Mouse (Mus musculus) MEL (cell line): ENCODE measurements around the gene Prr12. TPM values are rescaled to one million over a fixed set of nuclear protein-coding genes. Genes with fewer than 3 reads are reported as not detected.

Experiments
- DNase-seq: peaks from one replicate; pipeline ENCODE4 v3.0.0; 2011; ENCODE audit warnings: low read depth, low spot score
- H3K27ac ChIP-seq: 2 replicates; pipeline ENCODE4 v1.5.1; 2012; ENCODE audit warnings: low read depth, mild to moderate bottlenecking, control low read depth, low read length, moderate library complexity; ENCODE audit not compliant: control insufficient read depth
- H3K27me3 ChIP-seq, 2 experiments: fragments of 150-350 bp in 1 of 2; sonication (generic) in 1 of 2; 2 replicates each; pipeline ENCODE4 v1.6.1; 2012; ENCODE audit warnings: low read length in 2 of 2, mild to moderate bottlenecking in 2 of 2, improper control_type of control experiment in 1 of 2, moderate library complexity in 1 of 2; ENCODE audit not compliant: insufficient read depth in 2 of 2, control insufficient read depth in 1 of 2
- H3K36me3 ChIP-seq, 2 experiments: 2 replicates each; pipeline ENCODE4 v1.6.1; 2012 to 2014; ENCODE audit warnings: low read length in 2 of 2, improper control_type of control experiment in 1 of 2, inconsistent platforms in 1 of 2, mild to moderate bottlenecking in 1 of 2; ENCODE audit not compliant: insufficient read depth in 2 of 2, control insufficient read depth in 1 of 2
- H3K4me1 ChIP-seq, 2 experiments: fragments of 150-350 bp in 1 of 2; sonication (generic) in 1 of 2; 2 replicates each; pipeline ENCODE4 v1.6.1; 2012; ENCODE audit warnings: low read length in 2 of 2, improper control_type of control experiment in 1 of 2, mild to moderate bottlenecking in 1 of 2; ENCODE audit not compliant: insufficient read depth in 2 of 2, control insufficient read depth in 1 of 2
- H3K4me3 ChIP-seq, 2 experiments: fragments of 150-350 bp in 1 of 2; sonication (generic) in 1 of 2; 2 replicates each; pipeline ENCODE4 v1.5.1; 2012; ENCODE audit warnings: low read depth in 2 of 2, low read length in 2 of 2, mild to moderate bottlenecking in 2 of 2, moderate library complexity in 2 of 2, control low read depth in 1 of 2, improper control_type of control experiment in 1 of 2; ENCODE audit not compliant: control insufficient read depth in 1 of 2, insufficient read depth in 1 of 2
- H3K79me2 ChIP-seq: 2 replicates; pipeline ENCODE4 v1.6.1; 2012; ENCODE audit warnings: mild to moderate bottlenecking, low read length, moderate library complexity; ENCODE audit not compliant: control insufficient read depth, poor library complexity, insufficient read depth
- H3K9ac ChIP-seq: 2 replicates; pipeline ENCODE4 v1.6.1; 2012; ENCODE audit warnings: low read depth, mild to moderate bottlenecking, control low read depth, low read length, moderate library complexity; ENCODE audit not compliant: control insufficient read depth, poor library complexity, severe bottlenecking
- H3K9me3 ChIP-seq: fragments of 150-350 bp; sonication (generic); replicated peaks from 2 replicates; pipeline ENCODE4 v1.6.1; 2012; ENCODE audit warnings: mild to moderate bottlenecking, low read length, improper control_type of control experiment, moderate library complexity; ENCODE audit not compliant: insufficient read depth
- CHD2 ChIP-seq: IDR thresholded peaks from 2 replicates; pipeline ENCODE4 v1.6.1; 2011; ENCODE audit warnings: low read length, improper control_type of control experiment
- E2F4 ChIP-seq: IDR thresholded peaks from 2 replicates; pipeline ENCODE4 v1.6.1; 2011; ENCODE audit warnings: low read depth, low read length, improper control_type of control experiment, borderline replicate concordance
- ELF1 ChIP-seq: IDR thresholded peaks from 2 replicates; pipeline ENCODE4 v1.6.1; 2014; ENCODE audit warnings: low read depth, mild to moderate bottlenecking, inconsistent platforms, low read length, improper control_type of control experiment, moderate library complexity
- EP300 ChIP-seq, 2 experiments: IDR thresholded peaks; 2 replicates each; pipeline ENCODE4 v1.6.1; 2011; ENCODE audit warnings: improper control_type of control experiment in 2 of 2, low read length in 2 of 2, low read depth in 1 of 2, mild to moderate bottlenecking in 1 of 2
- ETS1 ChIP-seq: IDR thresholded peaks from 2 replicates; pipeline ENCODE4 v1.6.1; 2012; ENCODE audit warnings: low read depth, mild to moderate bottlenecking, inconsistent platforms, low read length, improper control_type of control experiment, moderate library complexity
- GABPA ChIP-seq: IDR thresholded peaks from 2 replicates; pipeline ENCODE4 v1.6.1; 2012; ENCODE audit warnings: low read depth, mild to moderate bottlenecking, inconsistent platforms, low read length, improper control_type of control experiment, moderate library complexity
- GATA1 ChIP-seq: IDR thresholded peaks from 2 replicates; pipeline ENCODE4 v1.6.1; 2011; ENCODE audit warnings: low read depth, low read length, improper control_type of control experiment
- JUND ChIP-seq: IDR thresholded peaks from 2 replicates; pipeline ENCODE4 v1.6.1; 2011; ENCODE audit warnings: low read depth, mild to moderate bottlenecking, improper control_type of control experiment, low read length
- MAFK ChIP-seq: IDR thresholded peaks from 2 replicates; pipeline ENCODE4 v1.6.1; 2011; ENCODE audit warnings: low read depth, mild to moderate bottlenecking, low read length, improper control_type of control experiment, borderline replicate concordance
- MAZ ChIP-seq: IDR thresholded peaks from 2 replicates; pipeline ENCODE4 v1.6.1; 2012; ENCODE audit warnings: low read depth, mild to moderate bottlenecking, inconsistent platforms, low read length, improper control_type of control experiment
- MXI1 ChIP-seq: IDR thresholded peaks from 2 replicates; pipeline ENCODE4 v1.6.1; 2011; ENCODE audit warnings: mild to moderate bottlenecking, low read depth, low read length, improper control_type of control experiment
- MYC ChIP-seq: IDR thresholded peaks from 2 replicates; pipeline ENCODE4 v1.6.1; 2011; ENCODE audit warnings: low read depth, mild to moderate bottlenecking, low read length, improper control_type of control experiment, moderate library complexity
- NELFE ChIP-seq: IDR thresholded peaks from 2 replicates; pipeline ENCODE4 v1.6.1; 2011; ENCODE audit warnings: low read depth, low read length, improper control_type of control experiment
- NRF1 ChIP-seq: IDR thresholded peaks from 2 replicates; pipeline ENCODE4 v1.6.1; 2014; ENCODE audit warnings: low read depth, mild to moderate bottlenecking, inconsistent platforms, low read length, improper control_type of control experiment, moderate library complexity; ENCODE audit not compliant: poor library complexity, insufficient read depth, severe bottlenecking
- POLR2A ChIP-seq, 2 experiments: IDR thresholded peaks; 2 replicates each; pipeline ENCODE4 v1.6.1; 2011 to 2012; ENCODE audit warnings: low read length in 2 of 2, mild to moderate bottlenecking in 2 of 2, control low read depth in 1 of 2, improper control_type of control experiment in 1 of 2, low read depth in 1 of 2, moderate library complexity in 1 of 2; ENCODE audit not compliant: control insufficient read depth in 1 of 2, insufficient read depth in 1 of 2, poor library complexity in 1 of 2
- POLR2AphosphoS5 ChIP-seq: IDR thresholded peaks from 2 replicates; pipeline ENCODE4 v1.6.1; 2012; ENCODE audit warnings: low read depth, borderline replicate concordance, mild to moderate bottlenecking, inconsistent platforms, low read length, moderate library complexity, mixed read lengths
- RCOR1 ChIP-seq: IDR thresholded peaks from 2 replicates; pipeline ENCODE4 v1.6.1; 2012; ENCODE audit warnings: low read depth, mild to moderate bottlenecking, inconsistent platforms, low read length, improper control_type of control experiment
- SIN3A ChIP-seq: IDR thresholded peaks from 2 replicates; pipeline ENCODE4 v1.6.1; 2012; ENCODE audit warnings: low read length, improper control_type of control experiment, inconsistent platforms
- SMC3 ChIP-seq: IDR thresholded peaks from 2 replicates; pipeline ENCODE4 v1.6.1; 2011; ENCODE audit warnings: low read depth, low read length, improper control_type of control experiment
- TBP ChIP-seq: IDR thresholded peaks from 2 replicates; pipeline ENCODE4 v1.8.0; 2011; ENCODE audit warnings: low read depth, low read length, improper control_type of control experiment
- TCF12 ChIP-seq: IDR thresholded peaks from 2 replicates; pipeline ENCODE4 v1.6.1; 2014; ENCODE audit warnings: low read depth, mild to moderate bottlenecking, inconsistent platforms, low read length, improper control_type of control experiment, moderate library complexity
- ZC3H11A ChIP-seq: IDR thresholded peaks from 2 replicates; pipeline ENCODE4 v1.6.1; 2012; ENCODE audit warnings: low read depth, mild to moderate bottlenecking, inconsistent platforms, low read length, improper control_type of control experiment
- ZKSCAN1 ChIP-seq: IDR thresholded peaks from 2 replicates; pipeline ENCODE4 v1.6.1; 2012; ENCODE audit warnings: low read depth, mild to moderate bottlenecking, inconsistent platforms, low read length, improper control_type of control experiment, moderate library complexity
- polyA plus RNA-seq, 2 experiments: library from polyadenylated mRNA; stranded (reverse) in 1 of 2; unstranded in 1 of 2; fragments of >175 nt in 1 of 2; fragments of >200 nt in 1 of 2; gene quantifications; 2 replicates each; pipeline versions ENCODE4 v1.2.1 to v1.2.4; 2012; ENCODE audit warnings: low replicate concordance in 2 of 2, low read depth in 1 of 2; ENCODE audit not compliant: insufficient read length in 2 of 2, insufficient read depth in 1 of 2, missing spikeins in 1 of 2
- total RNA-seq: library from RNA; depleted of rRNA; stranded (reverse); fragments of 300-350 nt; gene quantifications from 2 replicates; pipeline ENCODE4 v1.2.3, GENCODE M21; 2012

Gene Prr12
- total and polyA plus RNA-seq, 3 experiments: 3.5 to 32.1 TPM; not detected in 1

DNA sequence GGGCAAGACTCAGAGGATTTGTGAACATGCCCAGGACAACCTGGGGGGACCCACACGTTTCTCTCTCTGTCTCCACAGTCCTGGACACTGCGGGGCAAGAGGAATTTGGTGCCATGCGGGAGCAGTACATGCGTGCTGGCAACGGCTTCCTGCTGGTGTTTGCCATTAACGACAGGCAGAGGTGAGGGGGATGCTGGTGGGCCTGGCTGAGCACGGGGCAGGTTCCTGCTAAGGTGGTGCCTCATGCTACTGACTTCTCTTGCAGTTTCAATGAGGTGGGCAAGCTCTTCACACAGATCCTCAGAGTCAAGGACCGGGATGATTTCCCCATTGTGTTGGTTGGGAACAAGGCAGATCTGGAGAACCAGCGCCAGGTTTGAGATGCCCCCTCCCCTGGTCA lies 32.5 kb downstream of the Prr12 start:
- H3K4me3 ChIP-seq: no peak overlapping the region
- H3K27ac ChIP-seq: no peak overlapping the region
- H3K9ac ChIP-seq: no peak overlapping the region
- no peak for TF ChIP-seq GABPA
- TF ChIP-seq GATA1: no peak
- TF ChIP-seq NELFE: no peak
- no peak for TF ChIP-seq CHD2
- no peak for TF ChIP-seq ELF1
- peaks cover 0 to 9% of the 10 kb centered on the region in 2 experiments; a peak in 2 of 4 replicates for H3K36me3 ChIP-seq
- H3K79me2 ChIP-seq: peaks cover 5% of the 10 kb centered on the region; the same call in 1 of the 2 replicates
- no peaks in the 10 kb centered on the region for H3K9me3 ChIP-seq
- peaks cover 0 to 11% of the 10 kb centered on the region in 2 experiments; a peak in 3 of 4 replicates for H3K4me1 ChIP-seq
- DNase-seq: no peak
- H3K27me3 ChIP-seq: no peaks in the 10 kb centered on the region

DNA sequence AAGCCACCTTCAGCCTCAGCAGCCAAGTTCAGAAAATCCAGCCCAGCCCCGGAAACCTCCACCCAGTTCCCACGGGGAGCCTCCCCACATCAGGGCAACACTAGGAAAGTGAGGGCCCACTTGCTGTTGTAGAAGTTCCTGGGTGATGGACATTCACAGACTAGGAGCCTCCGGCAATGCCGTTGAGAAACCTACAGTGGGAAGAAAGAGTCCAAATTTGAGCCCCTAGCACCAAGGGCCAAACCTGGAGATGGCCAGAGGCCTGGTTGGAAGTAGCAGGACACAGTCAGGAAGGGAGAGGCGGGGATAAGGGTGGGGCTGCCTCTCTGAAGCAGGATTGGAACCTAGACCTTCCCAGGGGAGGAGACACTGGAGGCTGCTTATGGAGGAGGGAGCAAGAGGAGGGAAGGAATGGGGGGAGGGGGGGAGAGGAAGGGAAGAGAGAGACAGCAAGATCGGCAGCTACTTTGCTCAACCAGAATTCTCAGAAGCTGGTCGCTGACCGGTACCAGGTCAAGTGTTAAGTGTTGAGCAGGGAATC lies 33.6 kb downstream of the Prr12 start:
- H3K9ac ChIP-seq: peak overlapping the region; percentile 31; the same call in 1 of the 2 replicates

GRCm38 (mm10) chr7:45017242-45018061 lies 35.2 kb downstream of the Prr12 start, which contains the start of gene Rras:
Gene Rras, plus strand, starts transcription at chr7:45017961.
- peaks cover 1 to 17% of the 10 kb centered on the region in 2 experiments; a peak in 2 of 4 replicates for H3K36me3 ChIP-seq
- H3K4me3 ChIP-seq: peak within 1 kb of the TSS; percentile 83 to 85
- peaks cover 16% of the 10 kb centered on the region for H3K79me2 ChIP-seq
- DNase-seq: peak; percentile 100
- peak within 1 kb of the TSS; percentile 93 for H3K27ac ChIP-seq
- H3K4me1 ChIP-seq: peaks cover 4 to 25% of the 10 kb centered on the region in 2 experiments
- no peaks in the 10 kb centered on the region for H3K9me3 ChIP-seq
- peak within 1 kb of the TSS; percentile 70 for H3K9ac ChIP-seq
- H3K27me3 ChIP-seq: no peaks in the 10 kb centered on the region
- TF ChIP-seq SIN3A (peak; percentile 81), POLR2A (IDR thresholded peaks at IDR 0.05; ENCODE audit: control insufficient read depth in 1 of 2, insufficient read depth in 1 of 2, low read depth in 1 of 2, low read length in 2 of 2, poor library complexity in 1 of 2) (peak; percentile 57 to 74; a peak in 3 of 4 replicates), MAFK (no peak), NRF1 (0 out of 2 replicates have a peak, but pooled peaks have one; percentile 2), TCF12 (no peak; the same call in 1 of the 2 replicates), POLR2AphosphoS5 (no peak), MAZ (0 out of 2 replicates have a peak, but pooled peaks have one; percentile 75), JUND (no peak), MXI1 (no peak; the same call in 1 of the 2 replicates), TBP (peak; percentile 83), ZC3H11A (no peak; the same call in 1 of the 2 replicates), ETS1 (no peak; the same call in 1 of the 2 replicates), NELFE (peak; percentile 62), E2F4 (no peak), ZKSCAN1 (no peak), RCOR1 (peak; percentile 18; the same call in 1 of the 2 replicates), GATA1 (peak; percentile 53), SMC3 (no peak)

More for the DNA sequence above, 33.6 kb downstream of the Prr12 start:
- Histone ChIP-seq H3K9me3 (no peaks in the 10 kb centered on the region), H3K27ac (no peak overlapping the region), H3K36me3 (peaks cover 0 to 17% of the 10 kb centered on the region in 2 experiments; a peak in 2 of 4 replicates), H3K27me3 (no peaks in the 10 kb centered on the region), H3K79me2 (peaks cover 12% of the 10 kb centered on the region), H3K4me1 (peaks cover 4 to 20% of the 10 kb centered on the region in 2 experiments), H3K4me3 (no peak overlapping the region)
- no peak for TF ChIP-seq MYC
- TF ChIP-seq E2F4: no peak
- TF ChIP-seq JUND: no peak
- no peak for TF ChIP-seq SMC3
- TF ChIP-seq EP300 (IDR thresholded peaks at IDR 0.05; ENCODE audit: low read depth in 1 of 2, low read length in 2 of 2): no peak
- no peak for TF ChIP-seq RCOR1
- no peak for TF ChIP-seq ZC3H11A
- DNase-seq: peak; percentile 34
